Mouse (Mus musculus) heart, adult 2 months (tissue): ENCODE results near the gene Robo1.

ENCODE experiments used
- CTCF ChIP-seq: fragments of 200-600 bp; IDR thresholded peaks from 2 replicates; pipeline ENCODE4 v1.8.1; 2022; ENCODE audit warnings: antibody characterized with exemption, mild to moderate bottlenecking, moderate library complexity
- EP300 ChIP-seq: fragments of 200-500 bp; IDR thresholded peaks from 2 replicates; pipeline ENCODE4 v1.6.1; 2011; ENCODE audit warnings: low read depth, low read length, control low read depth; ENCODE audit not compliant: insufficient read depth
- POLR2A ChIP-seq: fragments of 200-500 bp; IDR thresholded peaks from 2 replicates; pipeline ENCODE4 v1.6.1; 2011; ENCODE audit warnings: mild to moderate bottlenecking, low read depth, low read length, control low read depth; ENCODE audit not compliant: insufficient read depth

DNA sequence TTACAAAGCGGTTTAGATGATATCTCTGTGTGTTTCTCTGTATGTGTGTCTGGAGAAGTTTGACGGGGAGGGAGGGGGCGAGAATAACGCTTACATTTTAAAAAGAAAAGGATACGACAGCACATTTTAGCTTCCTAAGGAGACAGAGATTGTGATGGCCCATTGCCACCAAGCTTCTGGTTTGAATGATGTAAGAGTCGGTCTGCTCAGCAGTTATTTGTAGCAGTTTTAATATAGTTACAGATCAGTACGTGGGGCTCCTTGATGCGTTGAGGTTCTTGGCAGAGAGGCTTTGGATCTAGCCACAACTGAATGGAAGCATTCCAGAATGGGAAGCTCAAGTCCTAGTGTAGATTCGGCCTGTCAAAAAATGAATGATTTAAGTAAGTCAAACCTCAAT is 546.0 kb downstream of the Robo1 start:
- TF ChIP-seq CTCF (no peak), EP300 (no peak), POLR2A (no peak)
